Mouse (Mus musculus): ENCODE data around the gene Fam126a. TPM values are rescaled to one million over a fixed set of nuclear protein-coding genes. Genes with fewer than 3 reads are reported as not detected.
A peak's percentile ranks its signal among the peaks of the same experiment; 100 is the strongest.

Gene Fam126a
- total and polyA plus RNA-seq, 3 experiments: 30.0 to 51.1 (median 34.7) TPM

DNA sequence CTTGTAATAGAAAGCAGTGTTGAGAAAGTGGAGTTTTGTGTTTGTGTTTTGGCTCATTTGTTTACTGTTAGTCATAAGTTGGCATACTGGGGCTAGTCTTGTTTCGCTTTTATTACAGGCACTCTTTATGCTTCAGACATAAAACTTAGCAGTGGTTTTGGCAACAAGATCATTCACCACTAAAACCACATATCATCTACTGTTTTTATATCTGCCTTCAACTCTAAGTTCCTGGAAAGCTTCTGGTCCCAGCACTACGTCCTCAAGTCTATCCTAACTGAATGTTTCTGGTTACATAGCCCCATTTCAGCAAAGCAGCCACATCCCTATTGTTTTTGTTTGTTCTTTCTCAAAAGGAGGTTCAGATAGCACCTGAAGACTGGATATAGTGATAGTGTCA is 87.0 kb downstream of the Fam126a start:
- Histone ChIP-seq H3K79me2 (ENCODE audit: control insufficient read depth, insufficient read depth, low read length, poor library complexity) (no peaks in the 10 kb centered on the region), H3K4me3 (ENCODE audit: control insufficient read depth in 1 of 2, insufficient read depth in 1 of 2, low read depth in 2 of 2, low read length in 2 of 2) (no peak overlapping the region), H3K4me1 (ENCODE audit: control insufficient read depth in 1 of 2, insufficient read depth in 2 of 2, low read length in 2 of 2) (peaks cover 0 to 9% of the 10 kb centered on the region in 2 experiments; a peak in 3 of 4 replicates), H3K27ac (ENCODE audit: control insufficient read depth, low read depth, low read length) (peak overlapping the region; percentile 16; the same call in 1 of the 2 replicates), H3K27me3 (ENCODE audit: control insufficient read depth in 1 of 2, insufficient read depth in 2 of 2, low read length in 2 of 2) (no peaks in the 10 kb centered on the region), H3K9me3 (replicated peaks; ENCODE audit: insufficient read depth, low read length) (no peaks in the 10 kb centered on the region), H3K9ac (ENCODE audit: control insufficient read depth, low read depth, low read length, poor library complexity, severe bottlenecking) (no peak overlapping the region), H3K36me3 (ENCODE audit: control insufficient read depth in 1 of 2, insufficient read depth in 2 of 2, low read length in 2 of 2) (peaks cover 0 to 4% of the 10 kb centered on the region in 2 experiments; a peak in 1 of 4 replicates)
- DNase-seq (ENCODE audit: low read depth, low spot score): peak; percentile 59
- TF ChIP-seq CHD1 (IDR thresholded peaks at IDR 0.05; ENCODE audit: low read depth, low read length) (no peak), TCF12 (IDR thresholded peaks at IDR 0.05; ENCODE audit: low read depth, low read length) (peak; percentile 60), ETS1 (IDR thresholded peaks at IDR 0.05; ENCODE audit: low read depth, low read length) (peak; percentile 68), JUND (IDR thresholded peaks at IDR 0.05; ENCODE audit: low read depth, low read length) (0 out of 2 replicates have a peak, but pooled peaks have one; percentile 30), KAT2A (conservative IDR thresholded peaks at IDR 0.05; ENCODE audit: low read depth, low read length) (no peak), TAL1 (IDR thresholded peaks at IDR 0.05; ENCODE audit: low read length) (no peak), RCOR1 (IDR thresholded peaks at IDR 0.05; ENCODE audit: low read depth, low read length) (peak; percentile 42; the same call in 1 of the 2 replicates), EP300 (IDR thresholded peaks at IDR 0.05; ENCODE audit: low read depth in 1 of 2, low read length in 2 of 2) (peak; percentile 52 to 66; a peak in 3 of 4 replicates)

DNA sequence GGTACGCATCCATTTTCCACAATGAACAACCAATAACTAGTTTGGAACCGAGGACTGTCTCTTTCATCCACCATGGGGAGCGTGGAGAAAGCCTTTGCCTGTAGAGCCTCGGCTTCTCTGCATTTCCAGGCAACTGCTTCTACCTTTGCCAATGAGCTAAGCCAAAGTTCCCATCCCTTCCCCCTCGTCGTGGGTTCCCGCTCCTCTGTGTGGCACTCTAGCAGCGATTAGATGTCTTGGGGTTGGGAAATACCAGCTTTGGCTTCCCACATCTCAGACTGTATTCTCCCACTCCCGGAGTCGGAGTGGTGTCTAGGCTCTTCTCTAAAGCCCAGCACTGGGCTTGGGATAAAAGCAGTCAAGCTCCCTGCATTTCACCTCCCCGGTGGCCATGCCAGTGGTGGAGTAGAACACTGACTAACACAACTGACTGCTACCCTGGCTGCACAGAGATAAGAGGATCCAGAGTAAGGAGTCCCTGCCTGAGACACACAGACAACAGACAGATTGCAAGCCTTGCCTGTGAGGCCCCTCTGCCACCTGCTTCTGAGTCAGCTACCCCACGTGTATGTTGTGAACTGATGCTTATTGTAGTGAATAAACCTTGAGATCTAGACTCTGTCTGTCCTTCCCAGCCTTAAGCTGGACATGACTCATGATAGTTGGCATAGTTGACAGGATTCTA is 106.9 kb downstream of the Fam126a start:
- DNase-seq (ENCODE audit: low read depth, low spot score): peak; percentile 96
- H3K27ac ChIP-seq (ENCODE audit: control insufficient read depth, low read depth, low read length): peak overlapping the region; percentile 92

More for the DNA sequence above, 106.9 kb downstream of the Fam126a start:
- peaks cover 11 to 36% of the 10 kb centered on the region in 2 experiments for H3K4me1 ChIP-seq (ENCODE audit: control insufficient read depth in 1 of 2, insufficient read depth in 2 of 2, low read length in 2 of 2)
- no peaks in the 10 kb centered on the region; the same call in 1 of the 2 replicates for H3K79me2 ChIP-seq (ENCODE audit: control insufficient read depth, insufficient read depth, low read length, poor library complexity)
- H3K9ac ChIP-seq (ENCODE audit: control insufficient read depth, low read depth, low read length, poor library complexity, severe bottlenecking): peak overlapping the region; percentile 63
- peaks cover 0 to 23% of the 10 kb centered on the region in 2 experiments; a peak in 2 of 4 replicates for H3K36me3 ChIP-seq (ENCODE audit: control insufficient read depth in 1 of 2, insufficient read depth in 2 of 2, low read length in 2 of 2)
- peak overlapping the region; percentile 51 to 52 for H3K4me3 ChIP-seq (ENCODE audit: control insufficient read depth in 1 of 2, insufficient read depth in 1 of 2, low read depth in 2 of 2, low read length in 2 of 2)
- no peaks in the 10 kb centered on the region for H3K9me3 ChIP-seq (replicated peaks; ENCODE audit: insufficient read depth, low read length)
- no peaks in the 10 kb centered on the region for H3K27me3 ChIP-seq (ENCODE audit: control insufficient read depth in 1 of 2, insufficient read depth in 2 of 2, low read length in 2 of 2)
- TF ChIP-seq TCF12 (IDR thresholded peaks at IDR 0.05; ENCODE audit: low read depth, low read length) (peak; percentile 97), RCOR1 (IDR thresholded peaks at IDR 0.05; ENCODE audit: low read depth, low read length) (peak; percentile 71), NRF1 (IDR thresholded peaks at IDR 0.05; ENCODE audit: insufficient read depth, low read depth, low read length, poor library complexity, severe bottlenecking) (no peak), ETS1 (IDR thresholded peaks at IDR 0.05; ENCODE audit: low read depth, low read length) (peak; percentile 98), TBP (IDR thresholded peaks at IDR 0.05; ENCODE audit: low read depth, low read length) (peak; percentile 85), USF1 (IDR thresholded peaks at IDR 0.05; ENCODE audit: low read depth, low read length) (no peak), EP300 (IDR thresholded peaks at IDR 0.05; ENCODE audit: low read depth in 1 of 2, low read length in 2 of 2) (peak; percentile 89 to 96), MYB (IDR thresholded peaks at IDR 0.05; ENCODE audit: low read depth, low read length) (peak; percentile 77), POLR2A (IDR thresholded peaks at IDR 0.05; ENCODE audit: control insufficient read depth in 1 of 2, insufficient read depth in 1 of 2, low read depth in 1 of 2, low read length in 2 of 2, poor library complexity in 1 of 2) (no peak; a peak in 1 of 4 replicates), MYC (IDR thresholded peaks at IDR 0.05; ENCODE audit: low read depth, low read length) (peak; percentile 96), SIN3A (IDR thresholded peaks at IDR 0.05; ENCODE audit: low read length) (peak; percentile 85), GATA1 (IDR thresholded peaks at IDR 0.05; ENCODE audit: low read depth, low read length) (peak; percentile 97), HCFC1 (IDR thresholded peaks at IDR 0.05; ENCODE audit: low read depth, low read length) (no peak), KAT2A (conservative IDR thresholded peaks at IDR 0.05; ENCODE audit: low read depth, low read length) (no peak), MXI1 (IDR thresholded peaks at IDR 0.05; ENCODE audit: low read depth, low read length) (peak; percentile 95), USF2 (IDR thresholded peaks at IDR 0.05; ENCODE audit: borderline replicate concordance in 1 of 2, insufficient read depth in 1 of 2, low read depth in 1 of 2, low read length in 2 of 2) (no peak), BHLHE40 (IDR thresholded peaks at IDR 0.05; ENCODE audit: borderline replicate concordance, low read depth, low read length) (peak; percentile 77; the same call in 1 of the 2 replicates), E2F4 (IDR thresholded peaks at IDR 0.05; ENCODE audit: borderline replicate concordance, low read depth, low read length) (no peak), MAX (IDR thresholded peaks at IDR 0.05; ENCODE audit: low read length) (peak; percentile 94), TAL1 (IDR thresholded peaks at IDR 0.05; ENCODE audit: low read length) (peak; percentile 98), CHD2 (IDR thresholded peaks at IDR 0.05; ENCODE audit: low read length) (no peak)
